Mouse (Mus musculus): ENCODE data around the gene Bahcc1.

The Bahcc1 gene

GRCm38 (mm10) chr11:120262356-120262901 is 29.7 kb downstream of the Bahcc1 start:
- DNase-seq = peak; percentile 78

- DNase-seq = no peak
Measured at GRCm38 (mm10) chr11:120263176-120263575, 30.4 kb downstream of the Bahcc1 start.

GRCm38 (mm10) chr11:120264008-120264407 is 31.3 kb downstream of the Bahcc1 start:
- DNase-seq = no peak

- no peak for DNase-seq
Measured at GRCm38 (mm10) chr11:120265458-120265857, 32.7 kb downstream of the Bahcc1 start.

GRCm38 (mm10) chr11:120266259-120266758 is 33.6 kb downstream of the Bahcc1 start:
- DNase-seq = no peak

- no peak for DNase-seq
Measured at GRCm38 (mm10) chr11:120267274-120267673, 34.5 kb downstream of the Bahcc1 start.

GRCm38 (mm10) chr11:120267676-120268075 is 34.9 kb downstream of the Bahcc1 start:
- no peak for DNase-seq

- DNase-seq = peak; percentile 58
Measured at GRCm38 (mm10) chr11:120268195-120268967, 35.6 kb downstream of the Bahcc1 start.

- no peak for DNase-seq
Measured at GRCm38 (mm10) chr11:120269007-120269406, 36.3 kb downstream of the Bahcc1 start.

- no peak for DNase-seq
Measured at GRCm38 (mm10) chr11:120269498-120270104, 36.9 kb downstream of the Bahcc1 start.

GRCm38 (mm10) chr11:120279335-120279734 is 46.6 kb downstream of the Bahcc1 start:
- no peak for DNase-seq

GRCm38 (mm10) chr11:120280281-120280773 is 47.6 kb downstream of the Bahcc1 start:
- DNase-seq = peak; percentile 75

- DNase-seq = no peak
Measured at GRCm38 (mm10) chr11:120280774-120281173, 48.0 kb downstream of the Bahcc1 start.

- DNase-seq = no peak
Measured at GRCm38 (mm10) chr11:120281197-120281596, 48.5 kb downstream of the Bahcc1 start.

GRCm38 (mm10) chr11:120283542-120283941 is 50.8 kb downstream of the Bahcc1 start:
- no peak for DNase-seq

- no peak for DNase-seq
Measured at GRCm38 (mm10) chr11:120289644-120290043, 56.9 kb downstream of the Bahcc1 start.

GRCm38 (mm10) chr11:120290266-120290665 is 57.5 kb downstream of the Bahcc1 start:
- no peak for DNase-seq

GRCm38 (mm10) chr11:120293714-120294113 is 61.0 kb downstream of the Bahcc1 start:
- DNase-seq = no peak

- no peak for DNase-seq
Measured at GRCm38 (mm10) chr11:120296305-120297144, 63.8 kb downstream of the Bahcc1 start.

- DNase-seq = no peak
Measured at GRCm38 (mm10) chr11:120297767-120298166, 65.0 kb downstream of the Bahcc1 start.

- DNase-seq = no peak
Measured at GRCm38 (mm10) chr11:120298441-120299141, 65.8 kb downstream of the Bahcc1 start.

GRCm38 (mm10) chr11:120299484-120299883 is 66.7 kb downstream of the Bahcc1 start:
- DNase-seq = no peak
